Mouse (Mus musculus) heart, postnatal 0 days (tissue): ENCODE data around the gene Hdac8.

Experiments used
- CTCF ChIP-seq: IDR thresholded peaks from 2 replicates; pipeline ENCODE4 v1.5.1; 2016; ENCODE audit warnings: antibody characterized with exemption, control low read depth, low read depth
- EP300 ChIP-seq: IDR thresholded peaks from 2 replicates; pipeline ENCODE4 v1.6.1; 2016; ENCODE audit warnings: antibody characterized with exemption, low read depth

- TF ChIP-seq CTCF = no peak
- TF ChIP-seq EP300 = no peak
These were observed at the start of gene Hdac8 for GRCm38 (mm10) chrX:102504644-102505481.
